Mouse (Mus musculus): ENCODE measurements around the gene Caskin2.
"Not testable (repeated sequence)": the region's sequence is repeated elsewhere in the genome, so short reads cannot be mapped to it uniquely, and the experiment has no call there.

Gene Caskin2

DNA sequence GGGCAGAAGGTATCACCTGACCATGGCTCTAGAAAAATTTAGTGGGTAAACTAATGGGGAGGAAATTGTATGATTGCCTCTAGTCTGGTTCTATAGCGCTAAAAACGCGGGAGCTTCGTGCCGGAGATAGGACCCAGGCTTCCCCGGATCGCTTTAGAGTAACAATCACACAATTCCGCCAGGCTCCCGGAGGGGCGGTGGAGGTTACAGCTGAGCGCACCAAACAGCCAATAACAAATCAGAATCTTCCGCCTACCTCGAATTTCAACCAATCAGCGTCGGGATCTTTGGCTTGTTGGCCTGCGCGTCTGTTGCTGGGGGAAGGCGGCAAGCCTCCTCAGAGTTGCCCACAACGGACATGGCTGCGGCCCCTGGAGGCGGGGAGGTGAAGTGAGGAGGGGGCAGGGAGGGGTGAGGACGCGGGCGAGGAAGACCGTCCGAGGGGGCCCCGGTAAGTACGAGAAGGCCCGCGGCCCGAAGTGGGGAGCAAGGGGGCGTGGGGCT, 48.3 kb downstream of the Caskin2 start, which contains the start of gene Tmem94:
Tmem94 (plus strand) TSS at position 331 of the 504 bp plus-strand sequence.
- DNase-seq (ENCODE audit: low spot score): peak; percentile 95

GRCm38 (mm10) chr11:115764698-115765097, 48.7 kb downstream of the Caskin2 start:
- DNase-seq (ENCODE audit: low spot score): no peak

DNA sequence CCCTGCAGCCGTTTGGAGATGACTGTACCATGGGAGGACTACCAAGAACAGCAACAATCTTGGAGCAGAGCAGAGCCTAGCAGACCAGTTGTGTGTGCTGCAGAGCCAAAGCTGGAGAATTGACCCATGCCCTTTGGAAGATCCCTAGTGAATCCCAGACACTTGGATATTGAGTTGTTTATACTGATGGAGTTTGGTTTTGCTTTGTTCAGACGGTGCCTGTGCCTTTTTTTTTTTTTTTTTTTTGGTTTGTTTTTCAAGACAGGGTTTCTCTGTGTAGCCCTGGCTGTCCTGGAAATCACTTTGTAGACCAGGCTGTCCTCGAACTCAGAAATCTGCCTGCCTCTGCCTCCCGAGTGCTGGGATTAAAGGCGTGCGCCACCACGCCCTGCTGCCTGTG, 51.3 kb downstream of the Caskin2 start:
- not testable (repeated sequence) for DNase-seq (ENCODE audit: low spot score)

GRCm38 (mm10) chr11:115753485-115753884, 60.0 kb downstream of the Caskin2 start:
- DNase-seq (ENCODE audit: low spot score): no peak

- no peak for DNase-seq (ENCODE audit: low spot score)
Measured at GRCm38 (mm10) chr11:115752653-115753052, 60.8 kb downstream of the Caskin2 start.

- no peak for DNase-seq (ENCODE audit: low spot score)
Measured at GRCm38 (mm10) chr11:115751725-115752124, 61.7 kb downstream of the Caskin2 start.

GRCm38 (mm10) chr11:115749834-115750233, 63.6 kb downstream of the Caskin2 start:
- DNase-seq (ENCODE audit: low spot score): no peak
